Mouse (Mus musculus) stomach, postnatal 0 days (tissue): ENCODE data around the gene Gtf2b. TPM values are rescaled to one million over a fixed set of nuclear protein-coding genes. Genes with fewer than 3 reads are reported as not detected.
A peak's percentile ranks its signal among the peaks of the same experiment; 100 is the strongest.

Source experiments
- ATAC-seq: fragments of 200-750 bp; cut with Nextera tagmentation; 2 replicates; pipeline ENCODE4 v1.8.0; 2017; ENCODE audit not compliant: low FRiP score, low TSS enrichment
- DNase-seq: peaks from one replicate; pipeline ENCODE4 v3.0.0-alpha.2; 2016; ENCODE audit warnings: low spot score
- H3K27ac ChIP-seq: fragments of 300-500 bp; sonication (generic); replicated peaks from 2 replicates; pipeline ENCODE4 v1.5.1; 2014; ENCODE audit warnings: mild to moderate bottlenecking, control low read depth
- H3K27me3 ChIP-seq: fragments of 300-500 bp; sonication (generic); 2 replicates; pipeline ENCODE4 v1.6.1; 2014; ENCODE audit warnings: low read length; ENCODE audit not compliant: control insufficient read depth, insufficient read depth
- H3K36me3 ChIP-seq: fragments of 300-500 bp; sonication (generic); 2 replicates; pipeline ENCODE4 v1.6.1; 2014; ENCODE audit warnings: low read length, mixed read lengths; ENCODE audit not compliant: control insufficient read depth, insufficient read depth
- H3K4me1 ChIP-seq: fragments of 300-500 bp; sonication (generic); replicated peaks from 2 replicates; pipeline ENCODE4 v1.6.1; 2014; ENCODE audit warnings: antibody characterized with exemption; ENCODE audit not compliant: control insufficient read depth, insufficient read depth
- H3K4me2 ChIP-seq: fragments of 300-500 bp; sonication (generic); replicated peaks from 2 replicates; pipeline ENCODE4 v1.6.1; 2014; ENCODE audit warnings: low read depth, mild to moderate bottlenecking, control low read depth, moderate library complexity
- H3K4me3 ChIP-seq: fragments of 300-500 bp; sonication (generic); 2 replicates; pipeline ENCODE4 v1.5.1; 2014; ENCODE audit warnings: low read depth, low read length, control low read depth
- H3K9ac ChIP-seq: fragments of 300-500 bp; sonication (generic); 2 replicates; pipeline ENCODE4 v1.6.1; 2014; ENCODE audit warnings: mild to moderate bottlenecking, low read length, control low read depth, mixed read lengths
- H3K9me3 ChIP-seq: fragments of 300-500 bp; sonication (generic); 2 replicates; pipeline ENCODE4 v1.6.1; 2016; ENCODE audit warnings: low read length; ENCODE audit not compliant: control insufficient read depth
- CTCF ChIP-seq: IDR thresholded peaks from 2 replicates; pipeline ENCODE4 v1.5.1; 2016; ENCODE audit warnings: antibody characterized with exemption, low read depth, mild to moderate bottlenecking, moderate library complexity
- EP300 ChIP-seq: optimal IDR thresholded peaks from 2 replicates; pipeline ENCODE3; 2016; ENCODE audit warnings: antibody characterized with exemption
- WGBS: fragments of 180-500 bp; shearing (Covaris S2); extraction: QIAGEN DNeasy Blood & Tissue Kit; methylation state at CpG from one replicate; pipeline ENCODE4 v1.1.7; 2014; 5-methylcytosine and 5-hydroxymethylcytosine counted together
- polyA plus RNA-seq: library from polyadenylated mRNA; unstranded; fragments of >200 nt; fragmentation: Nextera tagmentation; extraction: Ambion mirVana; gene quantifications from 2 replicates; pipeline ENCODE4 v1.2.1, GENCODE M21; 2015

The Gtf2b gene
- polyA plus RNA-seq, 1 experiment from 2014 or later = 52.8 TPM

GRCm38 (mm10) chr3:142743973-142744898 is 20.6 kb upstream of the Gtf2b start:
- Histone ChIP-seq H3K9ac (no peak overlapping the region), H3K4me2 (no peak overlapping the region), H3K27me3 (no peaks in the 10 kb centered on the region), H3K9me3 (no peaks in the 10 kb centered on the region), H3K27ac (no peak overlapping the region), H3K4me3 (no peak overlapping the region), H3K36me3 (no peaks in the 10 kb centered on the region), H3K4me1 (no peaks in the 10 kb centered on the region)
- DNase-seq = peak; percentile 56
- peak; percentile 53 for ATAC-seq
- 59% methylated on average over 21 of the region's 21 CpGs for WGBS
- TF ChIP-seq EP300 (no peak), CTCF (peak; percentile 88)

GRCm38 (mm10) chr3:142745076-142745475 is 19.8 kb upstream of the Gtf2b start:
- no peaks in the 10 kb centered on the region for H3K27me3 ChIP-seq
- no peak overlapping the region for H3K4me2 ChIP-seq
- ATAC-seq = 0 out of 2 replicates have a peak, but pooled peaks have one; percentile 20
- 83% methylated on average over 2 of the region's 2 CpGs for whole genome bisulfite sequencing
- TF ChIP-seq EP300 (no peak), CTCF (no peak)
- no peaks in the 10 kb centered on the region for H3K9me3 ChIP-seq
- no peak for DNase-seq
- no peak overlapping the region for H3K4me3 ChIP-seq
- H3K9ac ChIP-seq = no peak overlapping the region
- no peaks in the 10 kb centered on the region for H3K36me3 ChIP-seq
- H3K4me1 ChIP-seq = no peaks in the 10 kb centered on the region
- H3K27ac ChIP-seq = no peak overlapping the region

GRCm38 (mm10) chr3:142747673-142748072 is 17.2 kb upstream of the Gtf2b start:
- TF ChIP-seq EP300 (no peak), CTCF (no peak)
- Histone ChIP-seq H3K9ac (no peak overlapping the region), H3K4me3 (no peak overlapping the region), H3K4me1 (no peaks in the 10 kb centered on the region), H3K27me3 (no peaks in the 10 kb centered on the region), H3K36me3 (no peaks in the 10 kb centered on the region), H3K4me2 (no peak overlapping the region), H3K27ac (no peak overlapping the region), H3K9me3 (no peaks in the 10 kb centered on the region)
- WGBS = 96% methylated on average over 7 of the region's 7 CpGs
- ATAC-seq (peak; percentile 65; the same call in 1 of the 2 replicates), DNase-seq (no peak)

- Histone ChIP-seq H3K4me3 (no peak overlapping the region), H3K4me1 (no peaks in the 10 kb centered on the region), H3K27ac (no peak overlapping the region), H3K4me2 (no peak overlapping the region), H3K9ac (no peak overlapping the region), H3K27me3 (no peaks in the 10 kb centered on the region), H3K36me3 (no peaks in the 10 kb centered on the region), H3K9me3 (no peaks in the 10 kb centered on the region)
- no peak for ATAC-seq
- TF ChIP-seq CTCF = no peak
- TF ChIP-seq EP300 = no peak
- 83% methylated on average over 16 of the region's 16 CpGs for WGBS
- no peak for DNase-seq
Observed at GRCm38 (mm10) chr3:142749131-142749530, 15.7 kb upstream of the Gtf2b start.

GRCm38 (mm10) chr3:142755132-142755867 is 9.5 kb upstream of the Gtf2b start:
- DNase-seq (no peak), ATAC-seq (no peak)
- no peaks in the 10 kb centered on the region for H3K9me3 ChIP-seq
- H3K4me2 ChIP-seq = no peak overlapping the region
- no peak overlapping the region for H3K9ac ChIP-seq
- H3K36me3 ChIP-seq = no peaks in the 10 kb centered on the region
- H3K27ac ChIP-seq = no peak overlapping the region
- H3K4me3 ChIP-seq = no peak overlapping the region
- H3K27me3 ChIP-seq = no peaks in the 10 kb centered on the region
- 69% methylated on average over 18 of the region's 18 CpGs for WGBS
- TF ChIP-seq CTCF = no peak
- no peak for TF ChIP-seq EP300
- H3K4me1 ChIP-seq = no peaks in the 10 kb centered on the region
